Mouse (Mus musculus) small intestine, adult 2 months (tissue): ENCODE results near the gene Nsl1.

Experiments
- CTCF ChIP-seq: fragments of 200-500 bp; IDR thresholded peaks from 2 replicates; pipeline ENCODE4 v1.5.1; 2012; ENCODE audit warnings: low read depth, mild to moderate bottlenecking, control low read depth, inconsistent platforms, low read length, moderate library complexity, mixed read lengths; ENCODE audit not compliant: insufficient replicate concordance, insufficient read length; ENCODE audit errors: extremely low read depth
- POLR2A ChIP-seq: fragments of 200-500 bp; IDR thresholded peaks from 2 replicates; pipeline ENCODE4 v1.6.1; 2012; ENCODE audit warnings: low read depth, mild to moderate bottlenecking, control low read depth, inconsistent platforms, low read length, moderate library complexity

GRCm38 (mm10) chr1:191092050-191092449 lies 29.2 kb downstream of the Nsl1 start:
- no peak for TF ChIP-seq CTCF
- no peak for TF ChIP-seq POLR2A
